Mouse (Mus musculus): ENCODE measurements around the gene Fcrl6. TPM values are rescaled to one million over a fixed set of nuclear protein-coding genes. Genes with fewer than 3 reads are reported as not detected.

The Fcrl6 gene
- total RNA-seq (2012; rRNA removed) = not detected in 2 replicates
- not detected in 2 replicates for total RNA-seq (2014; rRNA removed)
- polyA plus RNA-seq (2012; ENCODE audit: insufficient read length, low read depth) = not detected in 2 replicates

- Histone ChIP-seq H3K9me3 (replicated peaks; ENCODE audit: low read length) (no peaks in the 10 kb centered on the region), H3K4me3 (replicated peaks in 1 of 3; ENCODE audit: low read depth in 2 of 3, low read length in 2 of 3, poor library complexity in 1 of 3) (no peak within 1 kb of the TSS), H3K79me2 (replicated peaks; ENCODE audit: control insufficient read depth, extremely low read depth, insufficient read depth, poor library complexity, severe bottlenecking) (no peaks in the 10 kb centered on the region), H3K36me3 (replicated peaks in 1 of 2; ENCODE audit: control insufficient read depth in 1 of 2, insufficient read depth in 1 of 2, low read length in 1 of 2) (no peaks in the 10 kb centered on the region), H3K4me1 (ENCODE audit: control insufficient read depth in 1 of 2, insufficient read depth in 2 of 2) (no peaks in the 10 kb centered on the region), H3K27me3 (replicated peaks) (peaks cover 37% of the 10 kb centered on the region), H3K9ac (ENCODE audit: insufficient read depth, low read depth) (no peak within 1 kb of the TSS), H3K27ac (ENCODE audit: insufficient read depth, low read depth) (no peak within 1 kb of the TSS), H3K4me2 (ENCODE audit: insufficient read depth, low read depth, poor library complexity, severe bottlenecking) (no peak within 1 kb of the TSS)
- dilution Hi-C loops (cut with MboI; ENCODE audit: extremely low pct_ligation_motif_present, extremely low pct_unique_long_range_greater_than_20kb, low sequenced_read_pairs) (no loop called here), in situ Hi-C loops (cut with MboI; ENCODE audit: low pct_ligation_motif_present, low pct_unique_long_range_greater_than_20kb, low sequenced_read_pairs) (loop anchor here (25.0 kb wide), 1 partner anchor 190 kb away; no protein-coding TSS in a partner anchor)
- no peak for DNase-seq (ENCODE audit: extremely low read depth)
- TF ChIP-seq MXI1 (IDR thresholded peaks at IDR 0.05; ENCODE audit: low read depth, low read length) (no peak), USF1 (IDR thresholded peaks at IDR 0.05; ENCODE audit: low read depth, low read length) (no peak), ELF1 (IDR thresholded peaks at IDR 0.05; ENCODE audit: low read depth, low read length) (no peak), CHD2 (IDR thresholded peaks at IDR 0.05; ENCODE audit: low read length) (no peak), E2F4 (IDR thresholded peaks at IDR 0.05; ENCODE audit: insufficient replicate concordance, low read depth, low read length) (no peak), JUND (conservative IDR thresholded peaks at IDR 0.05; ENCODE audit: low read depth, low read length) (no peak), SIN3A (IDR thresholded peaks at IDR 0.05; ENCODE audit: low read length) (no peak), ZNF384 (IDR thresholded peaks at IDR 0.05; ENCODE audit: low read depth, low read length) (no peak), MAFK (IDR thresholded peaks at IDR 0.05; ENCODE audit: insufficient replicate concordance, low read length) (no peak), GABPA (IDR thresholded peaks at IDR 0.05; ENCODE audit: insufficient replicate concordance, low read depth, low read length) (no peak), UBTF (IDR thresholded peaks at IDR 0.05; ENCODE audit: low read depth, low read length) (no peak), CHD1 (IDR thresholded peaks at IDR 0.05; ENCODE audit: low read depth, low read length) (no peak), NELFE (IDR thresholded peaks at IDR 0.05; ENCODE audit: low read depth, low read length) (no peak), ZC3H11A (IDR thresholded peaks at IDR 0.05; ENCODE audit: low read depth, low read length) (no peak), POLR2AphosphoS2 (IDR thresholded peaks at IDR 0.05; ENCODE audit: low read depth, low read length) (no peak), RCOR1 (conservative IDR thresholded peaks at IDR 0.05; ENCODE audit: low read depth, low read length) (no peak), RAD21 (IDR thresholded peaks at IDR 0.05; ENCODE audit: low read depth, low read length) (no peak)
Observed at GRCm38 (mm10) chr1:172602326-172602725, at the start of gene Fcrl6. Gene Fcrl6 (minus strand): TSS chr1:172602551.

GRCm38 (mm10) chr1:172651288-172651987 is 49.1 kb upstream of the Fcrl6 start:
- Histone ChIP-seq H3K79me2 (replicated peaks; ENCODE audit: control insufficient read depth, extremely low read depth, insufficient read depth, poor library complexity, severe bottlenecking) (no peaks in the 10 kb centered on the region), H3K4me1 (ENCODE audit: control insufficient read depth in 1 of 2, insufficient read depth in 2 of 2) (no peaks in the 10 kb centered on the region), H3K27ac (ENCODE audit: insufficient read depth, low read depth) (no peak overlapping the region), H3K4me3 (replicated peaks in 1 of 3; ENCODE audit: low read depth in 2 of 3, low read length in 2 of 3, poor library complexity in 1 of 3) (no peak overlapping the region), H3K4me2 (ENCODE audit: insufficient read depth, low read depth, poor library complexity, severe bottlenecking) (no peak overlapping the region), H3K27me3 (replicated peaks) (no peaks in the 10 kb centered on the region), H3K9me3 (replicated peaks; ENCODE audit: low read length) (no peaks in the 10 kb centered on the region), H3K36me3 (replicated peaks in 1 of 2; ENCODE audit: control insufficient read depth in 1 of 2, insufficient read depth in 1 of 2, low read length in 1 of 2) (no peaks in the 10 kb centered on the region), H3K9ac (ENCODE audit: insufficient read depth, low read depth) (no peak overlapping the region)
- no peak for TF ChIP-seq ZKSCAN1 (IDR thresholded peaks at IDR 0.05; ENCODE audit: borderline replicate concordance, low read depth, low read length)
- TF ChIP-seq EP300 (IDR thresholded peaks at IDR 0.05; ENCODE audit: low read length) = no peak
- no peak for TF ChIP-seq TBP (conservative IDR thresholded peaks at IDR 0.05; ENCODE audit: low read depth, low read length)
- TF ChIP-seq MAFK (IDR thresholded peaks at IDR 0.05; ENCODE audit: insufficient replicate concordance, low read length) = no peak
- no peak for TF ChIP-seq MAZ (IDR thresholded peaks at IDR 0.05; ENCODE audit: low read depth, low read length)
- TF ChIP-seq POLR2AphosphoS2 (IDR thresholded peaks at IDR 0.05; ENCODE audit: low read depth, low read length) = no peak
- no peak for TF ChIP-seq MXI1 (IDR thresholded peaks at IDR 0.05; ENCODE audit: low read depth, low read length)
- no peak for TF ChIP-seq MEF2A (IDR thresholded peaks at IDR 0.05; ENCODE audit: borderline replicate concordance, low read depth, low read length)
- TF ChIP-seq JUN (IDR thresholded peaks at IDR 0.05; ENCODE audit: insufficient read depth, low read depth, low read length) = no peak
- TF ChIP-seq ETS1 (conservative IDR thresholded peaks at IDR 0.05; ENCODE audit: low read depth, low read length) = no peak
- no peak for TF ChIP-seq ZNF384 (IDR thresholded peaks at IDR 0.05; ENCODE audit: low read depth, low read length)
- no peak for TF ChIP-seq E2F4 (IDR thresholded peaks at IDR 0.05; ENCODE audit: insufficient replicate concordance, low read depth, low read length)
- TF ChIP-seq IRF4 (IDR thresholded peaks at IDR 0.05; ENCODE audit: low read depth, low read length) = no peak
- no peak for TF ChIP-seq JUND (conservative IDR thresholded peaks at IDR 0.05; ENCODE audit: low read depth, low read length)
- DNase-seq (ENCODE audit: extremely low read depth) = no peak
- dilution Hi-C loops (cut with MboI; ENCODE audit: extremely low pct_ligation_motif_present, extremely low pct_unique_long_range_greater_than_20kb, low sequenced_read_pairs) (no loop called here), in situ Hi-C loops (cut with MboI; ENCODE audit: low pct_ligation_motif_present, low pct_unique_long_range_greater_than_20kb, low sequenced_read_pairs) (no loop called here)
